Mouse (Mus musculus) limb, embryonic 12.5 days (tissue): Measurements from ENCODE around the gene Megf6. TPM values are rescaled to one million over a fixed set of nuclear protein-coding genes. Genes with fewer than 3 reads are reported as not detected.
A peak's percentile ranks its signal among the peaks of the same experiment; 100 is the strongest.

Experiments used
- ATAC-seq: fragments of 200-750 bp; cut with Nextera tagmentation; 2 replicates; pipeline ENCODE4 v1.8.0; 2017; ENCODE audit warnings: low read depth, moderate TSS enrichment; ENCODE audit not compliant: insufficient number of reproducible peaks, insufficient read depth, low FRiP score, low TSS enrichment
- H3K27ac ChIP-seq: fragments of 300-500 bp; sonication (generic); 2 replicates; pipeline ENCODE4 v1.5.1; 2016; ENCODE audit warnings: mild to moderate bottlenecking, moderate library complexity
- H3K27me3 ChIP-seq: fragments of 300-500 bp; sonication (generic); 2 replicates; pipeline ENCODE4 v1.6.1; 2016; ENCODE audit warnings: mild to moderate bottlenecking, moderate library complexity
- H3K36me3 ChIP-seq: fragments of 300-500 bp; sonication (generic); 2 replicates; pipeline ENCODE4 v1.6.1; 2016; ENCODE audit warnings: mild to moderate bottlenecking, moderate library complexity
- H3K4me1 ChIP-seq: fragments of 300-500 bp; sonication (generic); replicated peaks from 2 replicates; pipeline ENCODE4 v1.6.1; 2016
- H3K4me2 ChIP-seq: fragments of 300-500 bp; sonication (generic); 2 replicates; pipeline ENCODE4 v1.6.1; 2016; ENCODE audit warnings: mild to moderate bottlenecking, moderate library complexity
- H3K4me3 ChIP-seq: fragments of 300-500 bp; sonication (generic); replicated peaks from 2 replicates; pipeline ENCODE4 v1.5.1; 2016; ENCODE audit warnings: mild to moderate bottlenecking
- H3K9ac ChIP-seq: fragments of 300-500 bp; sonication (generic); replicated peaks from 2 replicates; pipeline ENCODE4 v1.6.1; 2016; ENCODE audit warnings: mild to moderate bottlenecking, moderate library complexity
- H3K9me3 ChIP-seq: fragments of 300-500 bp; sonication (generic); 2 replicates; pipeline ENCODE4 v1.6.1; 2016; ENCODE audit warnings: mild to moderate bottlenecking, moderate library complexity
- WGBS: fragments of 180-500 bp; shearing (Covaris S2); methylation state at CpG from one replicate; pipeline ENCODE4 v1.1.7; 2016; 5-methylcytosine and 5-hydroxymethylcytosine counted together
- polyA plus RNA-seq: library from polyadenylated mRNA; unstranded; fragments of >200 nt; fragmentation: Nextera tagmentation; extraction: Ambion mirVana; gene quantifications from 2 replicates; pipeline ENCODE4 v1.2.1, GENCODE M21; 2016

The Megf6 gene
- polyA plus RNA-seq, 1 experiment from 2014 or later = 58.4 TPM

DNA sequence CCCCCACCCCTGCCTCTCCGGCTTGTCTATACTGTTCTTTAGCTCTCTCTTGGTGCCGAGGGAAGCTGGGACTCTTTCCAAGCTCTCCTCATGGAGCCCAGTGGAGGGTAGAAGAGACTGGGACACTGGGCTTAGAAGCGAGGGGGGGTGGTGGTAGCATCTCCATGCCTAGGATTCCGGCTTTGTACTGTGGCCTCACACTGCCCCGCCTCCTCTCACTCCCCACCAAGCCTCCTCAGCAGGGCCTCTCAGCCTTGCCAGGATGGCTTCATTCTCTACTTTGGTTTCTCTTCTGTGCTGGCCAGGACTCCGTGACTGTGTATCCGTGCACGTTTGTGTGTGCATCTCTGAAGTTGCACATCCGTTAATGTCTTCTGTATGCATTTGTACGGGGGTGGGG is 66.4 kb downstream of the Megf6 start:
- H3K36me3 ChIP-seq = peaks cover 4% of the 10 kb centered on the region; the same call in 1 of the 2 replicates
- H3K9ac ChIP-seq = no peak overlapping the region
- peak overlapping the region; percentile 59 for H3K4me2 ChIP-seq
- H3K9me3 ChIP-seq = no peaks in the 10 kb centered on the region
- peak overlapping the region; percentile 33 for H3K4me3 ChIP-seq
- H3K27ac ChIP-seq = peak overlapping the region; percentile 79
- WGBS = 12% methylated on average over 10 of the region's 10 CpGs
- H3K27me3 ChIP-seq = peaks cover 4% of the 10 kb centered on the region
- H3K4me1 ChIP-seq = peaks cover 56% of the 10 kb centered on the region
- ATAC-seq = peak; percentile 38

DNA sequence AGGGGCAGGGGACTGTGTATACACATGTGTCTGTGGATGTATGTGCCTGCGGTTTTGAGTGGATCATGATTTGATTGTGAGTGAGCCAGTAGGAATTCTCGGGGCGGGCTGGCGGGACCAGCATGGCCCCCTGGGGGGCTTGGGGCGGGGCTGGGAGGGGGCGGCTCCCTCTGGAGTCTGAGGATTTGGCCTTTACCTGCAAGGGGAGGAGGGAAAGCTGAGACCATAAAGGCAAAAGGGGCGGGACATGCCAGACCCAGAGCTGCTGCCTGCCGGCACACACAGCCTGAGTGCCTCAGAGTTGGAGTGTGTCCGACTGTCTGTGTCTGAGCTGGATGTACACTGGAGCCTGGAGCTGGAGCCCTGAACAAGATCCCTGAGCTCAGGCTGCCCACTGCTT is 66.8 kb downstream of the Megf6 start:
- peaks cover 8% of the 10 kb centered on the region; the same call in 1 of the 2 replicates for H3K36me3 ChIP-seq
- peak overlapping the region; percentile 59 for H3K4me2 ChIP-seq
- under 1% methylated on average over 9 of the region's 9 CpGs for WGBS
- peak overlapping the region; percentile 33 for H3K4me3 ChIP-seq
- H3K27me3 ChIP-seq = peaks cover 4% of the 10 kb centered on the region
- peaks cover 52% of the 10 kb centered on the region for H3K4me1 ChIP-seq
- peak overlapping the region; percentile 47; the same call in 1 of the 2 replicates for H3K9ac ChIP-seq
- H3K27ac ChIP-seq = peak overlapping the region; percentile 79
- ATAC-seq = peak; percentile 79
- H3K9me3 ChIP-seq = no peaks in the 10 kb centered on the region

- Histone ChIP-seq H3K4me3 (no peak overlapping the region), H3K27ac (no peak overlapping the region), H3K4me2 (peak overlapping the region; percentile 59; the same call in 1 of the 2 replicates), H3K36me3 (peaks cover 21% of the 10 kb centered on the region; the same call in 1 of the 2 replicates), H3K4me1 (peaks cover 36% of the 10 kb centered on the region), H3K9ac (0 out of 2 replicates have a peak overlapping the region, but pooled peaks have one; percentile 8), H3K27me3 (peaks cover 4% of the 10 kb centered on the region), H3K9me3 (no peaks in the 10 kb centered on the region)
- WGBS = 84% methylated on average over 8 of the region's 8 CpGs
- no peak for ATAC-seq
Measured at GRCm38 (mm10) chr4:154239199-154239598, 68.7 kb downstream of the Megf6 start.

- no peak for ATAC-seq
- Histone ChIP-seq H3K9me3 (no peaks in the 10 kb centered on the region), H3K27ac (no peak overlapping the region), H3K27me3 (peaks cover 4% of the 10 kb centered on the region), H3K9ac (no peak overlapping the region), H3K4me3 (no peak overlapping the region), H3K36me3 (peaks cover 21% of the 10 kb centered on the region; the same call in 1 of the 2 replicates), H3K4me2 (no peak overlapping the region), H3K4me1 (peaks cover 31% of the 10 kb centered on the region)
- WGBS = 61% methylated on average over 11 of the region's 11 CpGs
Measured at GRCm38 (mm10) chr4:154240608-154241007, 70.1 kb downstream of the Megf6 start.

GRCm38 (mm10) chr4:154245342-154245741 is 74.8 kb downstream of the Megf6 start:
- Histone ChIP-seq H3K4me1 (peaks cover 49% of the 10 kb centered on the region), H3K4me2 (no peak overlapping the region), H3K36me3 (peaks cover 21% of the 10 kb centered on the region; the same call in 1 of the 2 replicates), H3K9ac (no peak overlapping the region), H3K27me3 (no peaks in the 10 kb centered on the region), H3K27ac (no peak overlapping the region), H3K4me3 (no peak overlapping the region), H3K9me3 (no peaks in the 10 kb centered on the region)
- WGBS = 78% methylated on average over 7 of the region's 7 CpGs
- ATAC-seq = no peak

- Histone ChIP-seq H3K4me2 (peak overlapping the region; percentile 47), H3K9me3 (no peaks in the 10 kb centered on the region), H3K36me3 (peaks cover 30% of the 10 kb centered on the region; the same call in 1 of the 2 replicates), H3K27me3 (no peaks in the 10 kb centered on the region), H3K4me3 (no peak overlapping the region; the same call in 1 of the 2 replicates), H3K27ac (peak overlapping the region; percentile 77), H3K9ac (no peak overlapping the region), H3K4me1 (peaks cover 49% of the 10 kb centered on the region)
- ATAC-seq = no peak; the same call in 1 of the 2 replicates
- 9% methylated on average over 19 of the region's 19 CpGs for WGBS
Measured at GRCm38 (mm10) chr4:154246115-154247040, 75.8 kb downstream of the Megf6 start.

GRCm38 (mm10) chr4:154247207-154248091 is 76.9 kb downstream of the Megf6 start:
- 16% methylated on average over 22 of the region's 22 CpGs for WGBS
- peak overlapping the region; percentile 44 for H3K9ac ChIP-seq
- peak overlapping the region; percentile 47 for H3K4me2 ChIP-seq
- H3K4me3 ChIP-seq = no peak overlapping the region
- ATAC-seq = no peak; the same call in 1 of the 2 replicates
- H3K9me3 ChIP-seq = no peaks in the 10 kb centered on the region
- H3K27me3 ChIP-seq = no peaks in the 10 kb centered on the region
- H3K4me1 ChIP-seq = peaks cover 49% of the 10 kb centered on the region
- peaks cover 28% of the 10 kb centered on the region for H3K36me3 ChIP-seq
- peak overlapping the region; percentile 77 for H3K27ac ChIP-seq

- WGBS = 58% methylated on average over 21 of the region's 21 CpGs
- no peak overlapping the region for H3K4me3 ChIP-seq
- no peak for ATAC-seq
- H3K9ac ChIP-seq = peak overlapping the region; percentile 44; the same call in 1 of the 2 replicates
- peaks cover 49% of the 10 kb centered on the region for H3K4me1 ChIP-seq
- peaks cover 31% of the 10 kb centered on the region for H3K36me3 ChIP-seq
- peak overlapping the region; percentile 47; the same call in 1 of the 2 replicates for H3K4me2 ChIP-seq
- no peaks in the 10 kb centered on the region for H3K27me3 ChIP-seq
- no peaks in the 10 kb centered on the region for H3K9me3 ChIP-seq
- peak overlapping the region; percentile 77 for H3K27ac ChIP-seq
Measured at GRCm38 (mm10) chr4:154248092-154248805, 77.7 kb downstream of the Megf6 start.

DNA sequence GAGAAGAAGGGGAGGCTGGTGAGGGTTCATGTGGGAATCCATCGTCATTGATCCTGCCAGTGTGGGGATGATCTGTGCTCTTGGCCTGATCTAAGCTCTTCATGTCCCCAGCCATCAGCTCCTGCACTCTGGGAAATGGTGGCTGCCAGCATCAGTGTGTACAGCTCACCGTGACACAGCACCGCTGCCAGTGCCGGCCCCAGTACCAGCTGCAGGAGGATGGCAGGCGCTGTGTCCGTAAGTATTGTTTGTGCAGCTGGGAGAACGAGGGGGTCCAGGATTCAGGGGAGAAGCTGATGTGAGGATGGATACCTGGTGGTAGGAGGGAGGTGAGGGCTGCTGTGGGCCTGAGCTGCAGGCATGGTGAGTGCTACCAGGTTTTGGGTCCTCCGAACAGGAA is 78.8 kb downstream of the Megf6 start:
- Histone ChIP-seq H3K4me1 (peaks cover 49% of the 10 kb centered on the region), H3K9ac (no peak overlapping the region), H3K27me3 (no peaks in the 10 kb centered on the region), H3K36me3 (peaks cover 31% of the 10 kb centered on the region), H3K27ac (0 out of 2 replicates have a peak overlapping the region, but pooled peaks have one; percentile 41), H3K4me3 (no peak overlapping the region), H3K4me2 (no peak overlapping the region), H3K9me3 (no peaks in the 10 kb centered on the region)
- ATAC-seq = no peak
- WGBS = 85% methylated on average over 8 of the region's 8 CpGs

GRCm38 (mm10) chr4:154252537-154253255 is 82.2 kb downstream of the Megf6 start:
- H3K9ac ChIP-seq = no peak overlapping the region
- no peak overlapping the region for H3K4me3 ChIP-seq
- no peaks in the 10 kb centered on the region for H3K9me3 ChIP-seq
- peaks cover 23% of the 10 kb centered on the region for H3K4me1 ChIP-seq
- ATAC-seq = no peak
- H3K36me3 ChIP-seq = peaks cover 57% of the 10 kb centered on the region
- WGBS = 90% methylated on average over 20 of the region's 20 CpGs
- H3K4me2 ChIP-seq = no peak overlapping the region
- H3K27me3 ChIP-seq = no peaks in the 10 kb centered on the region
- H3K27ac ChIP-seq = no peak overlapping the region
